Mouse (Mus musculus) lung, postnatal 0 days (tissue): ENCODE measurements around the gene Aen.

Experiments
- CTCF ChIP-seq: IDR thresholded peaks from 2 replicates; pipeline ENCODE4 v1.5.1; 2016; ENCODE audit warnings: antibody characterized with exemption, mild to moderate bottlenecking
- EP300 ChIP-seq: IDR thresholded peaks from 2 replicates; pipeline ENCODE4 v1.6.1; 2016; ENCODE audit warnings: antibody characterized with exemption, mild to moderate bottlenecking, control low read depth

GRCm38 (mm10) chr7:78914896-78915510, 19.3 kb downstream of the Aen start:
- TF ChIP-seq EP300: no peak
- TF ChIP-seq CTCF: no peak
